Mouse (Mus musculus) spleen, postnatal 36 days (tissue): ENCODE measurements around the gene Gpr107.
A peak's percentile ranks its signal among the peaks of the same experiment; 100 is the strongest.

ENCODE experiments used
- DNase-seq, 2 experiments: peaks; one replicate each; pipeline ENCODE4 v3.0.0; 2022; ENCODE audit warnings: low spot score in 2 of 2, mixed read lengths in 1 of 2

Gene Gpr107

GRCm38 (mm10) chr2:31127219-31127618 is 24.9 kb upstream of the Gpr107 start:
- DNase-seq = no peak

GRCm38 (mm10) chr2:31127899-31128298 is 24.2 kb upstream of the Gpr107 start:
- DNase-seq = no peak

- DNase-seq = no peak
Measured at GRCm38 (mm10) chr2:31129742-31130518, 22.2 kb upstream of the Gpr107 start.

GRCm38 (mm10) chr2:31130815-31131299 is 21.3 kb upstream of the Gpr107 start:
- peak; percentile 61 to 62 for DNase-seq

GRCm38 (mm10) chr2:31132682-31133081 is 19.4 kb upstream of the Gpr107 start:
- DNase-seq = no peak

GRCm38 (mm10) chr2:31133981-31134380 is 18.1 kb upstream of the Gpr107 start:
- no peak for DNase-seq

GRCm38 (mm10) chr2:31135512-31135931 is 16.6 kb upstream of the Gpr107 start:
- no peak for DNase-seq

- DNase-seq = no peak
Measured at GRCm38 (mm10) chr2:31136338-31136737, 15.8 kb upstream of the Gpr107 start.

- no peak for DNase-seq
Measured at GRCm38 (mm10) chr2:31137018-31137590, 15.0 kb upstream of the Gpr107 start.

GRCm38 (mm10) chr2:31139174-31139632 is 12.9 kb upstream of the Gpr107 start:
- DNase-seq = no peak

- DNase-seq = no peak
Measured at GRCm38 (mm10) chr2:31139991-31140771, 11.9 kb upstream of the Gpr107 start.

GRCm38 (mm10) chr2:31140772-31141073 is 11.4 kb upstream of the Gpr107 start:
- DNase-seq = no peak

GRCm38 (mm10) chr2:31141074-31141866 is 10.8 kb upstream of the Gpr107 start:
- no peak for DNase-seq

GRCm38 (mm10) chr2:31141867-31142454 is 10.2 kb upstream of the Gpr107 start, which contains the start of gene Fnbp1:
Fnbp1 (minus strand) TSS chr2:31142008.
- DNase-seq = peak; percentile 89

- peak in 1 of 2 experiments; percentile 42 for DNase-seq
Measured at GRCm38 (mm10) chr2:31142505-31142904, 9.6 kb upstream of the Gpr107 start.

- peak in 1 of 2 experiments; percentile 61 for DNase-seq
Measured at GRCm38 (mm10) chr2:31143326-31143725, 8.8 kb upstream of the Gpr107 start.

- DNase-seq = no peak
Measured at GRCm38 (mm10) chr2:31143768-31144695, 8.1 kb upstream of the Gpr107 start.

- no peak for DNase-seq
Measured at GRCm38 (mm10) chr2:31144901-31145300, 7.2 kb upstream of the Gpr107 start.

- no peak for DNase-seq
Measured at GRCm38 (mm10) chr2:31147054-31147453, 5.1 kb upstream of the Gpr107 start.

- no peak for DNase-seq
Measured at GRCm38 (mm10) chr2:31150762-31151161, 1.4 kb upstream of the Gpr107 start.
